Mouse (Mus musculus) olfactory bulb, adult 2 months (tissue): Measurements from ENCODE around the gene Arfip2.

Source experiments
- CTCF ChIP-seq: fragments of 200-500 bp; IDR thresholded peaks from 2 replicates; pipeline ENCODE4 v1.5.1; 2012; ENCODE audit warnings: low read depth, mild to moderate bottlenecking, low read length, moderate library complexity; ENCODE audit not compliant: insufficient read depth
- POLR2A ChIP-seq: fragments of 200-500 bp; IDR thresholded peaks from 2 replicates; pipeline ENCODE4 v1.6.1; 2012; ENCODE audit warnings: mild to moderate bottlenecking, low read depth, low read length, moderate library complexity; ENCODE audit not compliant: insufficient read depth

DNA sequence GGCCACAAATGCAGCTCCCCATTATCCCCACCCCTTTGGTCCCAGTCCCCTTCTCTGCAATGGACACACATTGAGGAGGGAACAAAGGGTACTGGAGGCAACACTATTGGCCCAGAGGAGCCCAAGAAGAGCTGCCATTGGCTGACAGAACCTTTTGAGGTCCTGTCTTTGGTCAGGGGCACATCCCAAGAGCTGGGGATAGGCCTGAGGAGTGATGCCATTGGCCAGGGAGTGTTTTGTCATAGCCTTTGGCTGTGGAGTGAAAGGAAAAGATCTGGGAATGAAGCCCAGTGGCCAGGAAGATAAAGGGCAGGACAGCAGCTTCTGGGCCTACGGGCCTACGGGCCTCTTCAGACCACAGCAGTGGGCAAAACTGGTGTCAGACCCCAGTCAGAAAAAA lies 4.5 kb downstream of the Arfip2 start:
- TF ChIP-seq POLR2A (no peak), CTCF (no peak)
